Mouse (Mus musculus): ENCODE measurements at regions not wholly inside any gene's neighbourhood (a gene's known extent, or its start where the extent isn't known, plus 50 kb on each side); places are given as distances from the start of the nearest gene placed in this dataset.
"Not testable (repeated sequence)": the region's sequence is repeated elsewhere in the genome, so short reads cannot be mapped to it uniquely, and the experiment has no call there.

DNA sequence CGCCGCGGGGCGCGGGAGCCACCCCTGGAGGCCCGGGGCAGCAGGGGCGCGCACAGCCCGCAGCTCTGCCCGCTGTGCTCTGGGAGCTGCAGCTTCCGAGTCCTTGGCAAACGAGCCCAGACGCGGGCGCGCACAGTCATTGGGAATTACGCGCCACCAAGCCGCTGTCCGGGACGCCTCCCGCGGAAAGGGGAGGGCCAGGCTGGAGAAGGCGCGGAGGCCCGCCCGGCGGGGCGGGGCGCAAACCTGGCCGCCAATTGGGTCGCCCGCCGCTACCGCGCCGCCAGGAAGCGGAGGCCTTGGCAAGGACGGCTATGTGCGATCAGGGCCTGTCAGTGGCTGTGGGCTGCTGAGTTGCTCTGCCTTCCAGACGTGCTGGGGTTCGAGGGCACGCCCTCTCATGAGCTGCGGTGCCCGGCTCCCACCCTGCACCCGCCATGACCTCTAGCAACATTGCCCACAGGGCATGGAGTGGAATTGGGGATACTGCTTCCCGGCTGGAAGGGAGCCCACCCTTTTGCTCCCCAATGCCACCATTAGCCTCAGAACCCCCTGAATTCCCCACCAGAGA, 739.1 kb upstream of the Ywhaq start:
- peak; percentile 2 to 4 for DNase-seq

DNA sequence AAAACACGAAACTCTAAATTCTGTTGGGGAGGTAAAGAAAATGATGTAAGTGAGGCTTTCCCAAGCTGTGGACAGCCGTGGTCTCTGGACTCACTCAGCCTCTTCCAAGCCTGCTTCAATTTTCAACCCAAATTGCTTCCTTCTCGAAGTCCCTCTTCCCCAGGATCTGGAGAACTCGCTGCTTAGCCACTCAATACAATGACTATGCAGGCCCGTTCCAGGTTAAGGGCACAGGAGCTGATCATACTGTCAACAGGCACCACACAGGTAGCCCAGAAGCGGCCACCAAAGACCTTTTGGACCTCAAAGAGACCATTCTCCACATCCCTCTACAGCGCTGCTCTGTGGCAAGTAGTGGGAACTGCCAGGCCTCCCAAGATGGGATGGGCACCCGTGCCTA, 737.9 kb upstream of the Ywhaq start:
- DNase-seq, result not testable (repeated sequence)
